Mouse (Mus musculus): Measurements from ENCODE around the gene Akip1. TPM values are rescaled to one million over a fixed set of nuclear protein-coding genes. Genes with fewer than 3 reads are reported as not detected.

Gene Akip1
- 19.3 TPM for polyA plus RNA-seq (2015; fragmentation: Illumina TruSeq; extraction: RNeasy Lipid Tissue Mini Kit (QIAGEN cat#74804); ENCODE audit: insufficient read depth, low replicate concordance)

GRCm38 (mm10) chr7:109703190-109704015 is at the start of gene Akip1, which contains the start of gene St5:
Akip1 (plus strand) TSS chr7:109703690.
St5 (minus strand) TSS chr7:109703605.

GRCm38 (mm10) chr7:109723697-109724096 is 20.2 kb downstream of the Akip1 start, which contains the start of gene BC051019:
BC051019 (minus strand) TSS chr7:109723850.

GRCm38 (mm10) chr7:109731626-109732025 is 28.1 kb downstream of the Akip1 start, which contains the start of gene Ascl3:
Ascl3 (minus strand) TSS chr7:109731726.

DNA sequence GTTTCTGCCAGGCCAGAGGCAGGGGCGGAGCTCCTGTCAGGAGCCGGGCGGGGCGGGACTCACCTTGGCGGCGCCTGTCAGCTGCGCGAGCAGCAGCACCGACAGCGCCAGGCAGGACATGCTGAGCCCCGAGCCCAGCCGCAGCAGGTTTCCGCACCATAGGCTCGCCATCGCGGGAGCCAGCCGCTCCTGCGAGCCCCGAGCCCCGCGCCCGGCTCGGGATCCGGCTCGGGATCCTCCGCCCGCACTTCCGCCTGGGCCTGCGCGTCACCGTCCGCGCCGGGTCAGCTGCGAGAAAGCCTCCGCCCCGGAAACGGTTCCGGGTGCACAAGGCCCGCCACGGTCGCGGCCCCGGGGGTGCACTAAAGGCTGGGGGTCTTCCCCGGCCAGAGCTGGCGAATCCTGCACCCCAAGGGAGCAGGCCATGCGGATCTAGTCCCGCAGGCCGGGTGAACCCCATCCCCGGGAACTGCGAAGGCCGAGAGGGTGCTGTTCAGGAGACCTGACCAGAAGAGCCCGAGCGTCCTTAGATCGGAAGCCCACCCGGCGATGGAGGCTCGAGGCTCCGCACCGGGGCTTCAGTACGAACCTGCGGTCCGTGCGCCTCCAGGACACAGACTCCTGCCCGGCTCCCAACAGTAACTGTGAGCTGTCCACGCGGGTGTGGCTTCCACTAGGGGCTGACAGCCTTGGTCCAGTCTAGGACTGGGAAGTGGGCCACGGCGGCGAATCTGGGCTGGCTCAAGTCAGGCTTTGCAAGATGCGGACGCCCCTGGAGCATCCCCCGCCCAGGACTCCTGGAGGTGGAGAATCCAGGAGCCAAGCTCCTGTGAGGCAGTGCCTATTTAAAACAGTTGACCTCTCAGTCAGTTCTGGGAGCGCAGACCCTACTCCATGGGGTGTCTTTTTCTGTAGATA is 48.8 kb downstream of the Akip1 start, which contains the start of gene Tmem9b:
TSS of gene Tmem9b (minus strand) at position 868 of the 918 bp plus-strand sequence.

Other genes starting within 250 kb of the Akip1 start
- 0.04 TPM for gene Trim66, start 195.6 kb upstream of the Akip1 start, polyA plus RNA-seq (2015; fragmentation: Illumina TruSeq; extraction: RNeasy Lipid Tissue Mini Kit (QIAGEN cat#74804); ENCODE audit: insufficient read depth, low replicate concordance)
- 813 TPM for gene Rpl27a, start 184.5 kb upstream of the Akip1 start, polyA plus RNA-seq (2015; fragmentation: Illumina TruSeq; extraction: RNeasy Lipid Tissue Mini Kit (QIAGEN cat#74804); ENCODE audit: insufficient read depth, low replicate concordance)
- 36.0 TPM for gene St5, start 85 bp upstream of the Akip1 start, polyA plus RNA-seq (2015; fragmentation: Illumina TruSeq; extraction: RNeasy Lipid Tissue Mini Kit (QIAGEN cat#74804); ENCODE audit: insufficient read depth, low replicate concordance)
- 0.14 TPM for gene BC051019, start 20.2 kb downstream of the Akip1 start, polyA plus RNA-seq (2015; fragmentation: Illumina TruSeq; extraction: RNeasy Lipid Tissue Mini Kit (QIAGEN cat#74804); ENCODE audit: insufficient read depth, low replicate concordance)
- not detected for gene Ascl3, start 28.0 kb downstream of the Akip1 start, polyA plus RNA-seq (2015; fragmentation: Illumina TruSeq; extraction: RNeasy Lipid Tissue Mini Kit (QIAGEN cat#74804); ENCODE audit: insufficient read depth, low replicate concordance)
- 60.7 TPM for gene Tmem9b, start 49.2 kb downstream of the Akip1 start, polyA plus RNA-seq (2015; fragmentation: Illumina TruSeq; extraction: RNeasy Lipid Tissue Mini Kit (QIAGEN cat#74804); ENCODE audit: insufficient read depth, low replicate concordance)
- 0.57 TPM for gene Nrip3, start 78.3 kb downstream of the Akip1 start, polyA plus RNA-seq (2015; fragmentation: Illumina TruSeq; extraction: RNeasy Lipid Tissue Mini Kit (QIAGEN cat#74804); ENCODE audit: insufficient read depth, low replicate concordance)
- 0.26 TPM for gene Scube2, start 162.0 kb downstream of the Akip1 start, polyA plus RNA-seq (2015; fragmentation: Illumina TruSeq; extraction: RNeasy Lipid Tissue Mini Kit (QIAGEN cat#74804); ENCODE audit: insufficient read depth, low replicate concordance)